Mouse (Mus musculus): ENCODE results near the gene Kmo.

The Kmo gene
- long read RNA-seq, experiment 1, partial matches to known transcripts, result 0 of 1 reads
- long read RNA-seq, experiment 1, other reads (novel, unspliced or antisense), result 0 of 1 reads
- long read RNA-seq, experiment 2, partial matches to known transcripts, result 1 of 1 reads
- long read RNA-seq, experiment 2, other reads (novel, unspliced or antisense), result 0 of 1 reads

DNA sequence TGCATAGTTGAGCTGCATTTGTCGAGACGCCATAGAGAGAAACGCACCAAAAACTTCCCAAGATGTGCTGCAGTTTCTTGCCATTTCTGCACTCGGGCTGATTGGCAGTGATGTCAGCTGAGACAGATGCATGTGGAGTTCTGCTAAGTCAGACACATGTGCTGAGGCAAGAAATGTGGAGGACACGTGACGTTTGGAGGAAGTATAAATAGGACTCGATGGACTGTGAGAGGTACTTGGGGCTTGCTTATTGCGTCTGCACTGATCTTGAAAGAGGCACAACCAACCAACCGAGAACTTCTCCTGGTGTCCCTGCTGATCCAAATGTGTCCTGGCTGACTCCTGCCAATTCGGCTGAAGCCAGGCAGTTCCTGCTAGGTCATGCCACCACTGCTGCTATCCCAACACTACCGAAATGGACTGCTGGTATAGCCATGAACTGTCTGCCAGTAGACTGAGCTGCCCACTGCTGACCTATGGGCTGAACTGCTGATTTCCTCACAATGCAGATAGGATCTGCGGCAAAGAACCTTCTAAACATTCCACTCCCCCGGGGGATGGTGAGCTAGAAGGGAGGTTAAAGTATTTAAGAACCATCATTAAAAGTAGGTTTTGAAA lies at the start of gene Kmo:
Gene Kmo, plus strand, starts transcription at position 568 of the 618 bp plus-strand sequence.
- intact Hi-C loops (cut with DNase I), result no loop called here

DNA sequence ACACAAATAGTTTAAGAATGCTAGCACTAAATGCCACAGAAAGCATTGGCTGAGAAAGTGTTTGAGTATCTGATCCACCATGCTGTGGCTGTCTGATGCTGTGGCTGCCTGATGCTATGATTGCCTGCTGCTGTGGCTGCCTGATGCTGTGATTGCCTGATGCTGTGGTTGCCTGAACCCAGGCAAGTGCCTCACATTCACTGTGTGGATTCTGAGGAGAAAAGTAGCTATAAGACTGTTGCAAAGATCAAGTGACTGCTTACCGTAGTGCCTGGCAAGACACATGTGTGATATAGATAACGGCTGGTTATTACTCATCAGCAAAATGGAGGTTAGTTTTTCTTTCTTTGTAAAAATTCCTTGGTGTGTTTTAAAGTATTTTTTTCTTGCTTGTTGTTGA lies 46.1 kb upstream of the Kmo start:
- intact Hi-C loops (cut with DNase I), result no loop called here

DNA sequence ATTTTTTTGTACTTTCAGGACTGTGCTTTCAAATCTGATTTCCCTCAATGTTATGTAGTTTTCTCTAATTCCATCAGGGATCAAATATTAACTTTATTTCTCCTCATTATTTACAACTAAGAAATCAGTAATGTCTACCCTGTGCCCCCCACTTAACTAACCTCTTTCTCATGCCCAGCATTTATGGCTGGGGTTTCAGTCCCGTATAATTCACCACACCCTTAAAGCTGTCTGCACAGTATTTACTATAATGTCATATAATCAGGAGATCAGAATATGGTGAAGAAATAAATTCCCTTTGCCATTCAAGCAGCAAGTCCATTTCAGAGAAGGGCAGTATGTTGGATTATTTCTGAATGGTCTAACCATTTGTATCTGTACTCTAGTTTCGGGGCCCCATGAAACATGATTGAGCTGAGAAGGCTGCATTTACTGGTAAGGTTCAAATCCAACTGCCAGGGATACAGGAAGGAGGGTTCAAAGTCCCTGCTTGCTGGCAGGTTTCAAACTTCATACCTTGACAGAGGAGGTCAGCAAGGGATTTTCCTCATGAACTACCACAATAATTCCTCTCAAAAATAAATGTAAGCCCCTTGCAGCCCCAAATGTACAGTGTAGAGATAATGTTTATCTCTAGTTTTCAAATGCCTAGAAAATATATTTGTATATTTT lies 41.6 kb upstream of the Kmo start:
- intact Hi-C loops (cut with DNase I), result no loop called here

DNA sequence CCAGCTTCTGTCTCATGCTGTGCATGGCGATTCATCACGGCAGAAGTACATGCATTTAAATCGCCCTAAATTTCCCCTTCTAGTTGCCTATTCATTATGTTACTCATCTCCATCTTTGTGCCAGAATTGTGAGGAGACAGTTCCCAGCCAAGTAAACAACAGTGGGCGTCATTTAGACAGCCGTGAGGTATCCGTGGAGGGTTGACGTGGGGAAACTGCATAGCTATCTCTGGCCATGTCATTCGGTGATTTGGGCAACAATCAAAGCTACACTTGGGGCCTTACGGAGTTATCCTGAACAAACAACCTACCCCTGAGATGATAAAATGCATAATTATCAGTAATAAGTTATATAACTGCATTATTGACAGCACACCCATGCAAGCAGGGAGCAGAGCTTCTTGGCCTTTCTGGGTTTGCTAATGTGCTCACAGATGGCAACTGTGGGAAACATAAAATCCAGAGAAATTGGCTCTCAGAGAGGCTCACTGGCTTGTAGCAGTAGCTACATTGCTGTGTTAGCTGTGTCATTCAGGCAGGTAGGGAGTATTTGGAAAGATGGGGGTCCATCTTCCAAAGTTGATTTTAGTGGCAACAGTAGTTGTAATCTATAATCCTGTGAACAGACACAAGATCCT lies 40.5 kb upstream of the Kmo start:
- intact Hi-C loops (cut with DNase I), result no loop called here

DNA sequence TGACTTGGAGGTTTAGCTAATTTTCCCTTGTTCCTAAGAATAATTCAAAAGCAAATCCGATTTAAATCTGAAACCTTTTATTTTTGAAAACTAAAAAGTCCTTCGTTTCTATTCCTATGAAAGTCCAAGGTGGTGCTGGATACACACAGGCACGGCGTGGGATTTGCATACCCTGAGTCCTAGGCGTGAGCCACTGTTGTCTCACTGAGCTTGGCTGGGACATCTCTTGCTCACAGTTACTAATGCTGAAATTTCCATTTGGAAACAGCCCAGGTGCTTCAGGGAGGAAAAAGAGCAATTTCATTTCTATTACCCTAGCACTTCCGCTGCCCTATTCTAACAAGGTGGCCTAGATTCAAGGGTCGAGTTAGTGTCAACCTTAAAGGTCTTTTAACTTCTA lies 39.8 kb upstream of the Kmo start:
- intact Hi-C loops (cut with DNase I), result no loop called here

DNA sequence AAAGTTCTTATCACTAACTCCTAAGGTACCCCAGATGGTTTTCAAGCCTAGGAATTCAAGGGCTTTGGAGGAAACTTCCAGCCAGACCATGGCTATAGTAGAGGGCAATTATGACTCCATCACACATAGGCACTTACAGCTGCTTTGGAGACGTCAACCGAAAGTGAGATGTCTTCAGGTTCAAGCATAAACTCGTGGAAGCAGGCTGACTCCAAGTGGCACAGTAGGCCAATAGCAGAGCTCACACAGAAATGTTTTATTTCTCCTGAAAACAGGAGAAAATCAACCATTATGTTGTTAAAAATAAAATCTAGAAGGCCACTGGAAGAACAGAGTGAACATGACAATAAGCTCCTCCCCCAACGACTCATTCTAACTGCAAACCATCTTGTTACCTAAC lies 37.4 kb upstream of the Kmo start:
- intact Hi-C loops (cut with DNase I), result no loop called here

DNA sequence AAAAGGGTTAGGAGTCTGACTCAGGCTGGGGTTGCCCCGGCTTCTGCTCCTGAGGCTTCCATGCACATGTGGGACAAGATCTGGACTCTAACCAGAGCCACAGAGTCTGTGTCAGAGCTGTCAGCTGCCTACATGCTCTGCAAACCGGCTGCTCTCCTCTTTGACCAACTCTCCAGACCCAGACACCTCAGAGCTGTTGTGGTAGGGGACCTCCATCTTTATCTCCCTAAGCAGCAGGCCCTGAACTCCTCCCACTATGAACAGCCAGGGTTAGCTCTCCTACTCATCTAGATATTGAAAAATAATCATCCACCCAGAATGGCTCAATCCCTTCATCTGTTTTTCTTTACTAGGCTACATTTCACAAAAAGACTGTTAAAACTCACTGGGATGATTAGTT lies 34.9 kb upstream of the Kmo start:
- intact Hi-C loops (cut with DNase I), result no loop called here

DNA sequence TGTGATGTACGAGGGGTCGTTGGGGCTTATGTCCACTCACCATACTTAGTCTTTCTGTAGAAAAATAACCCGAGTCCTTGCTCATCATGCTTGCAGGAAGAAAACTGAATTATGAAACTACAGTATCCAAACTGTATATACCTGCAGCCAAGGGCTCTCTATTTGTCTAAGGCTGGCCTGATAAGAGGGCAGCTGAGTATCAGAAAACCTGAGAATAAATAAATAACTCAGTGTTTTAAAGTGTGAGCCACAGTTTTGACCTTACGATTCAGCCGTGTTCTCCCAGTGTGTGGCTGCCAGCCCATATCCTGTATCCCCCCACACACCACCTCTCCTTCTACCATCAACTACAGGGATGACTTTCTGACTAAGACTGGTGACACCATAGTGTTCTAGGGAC lies 33.5 kb upstream of the Kmo start:
- intact Hi-C loops (cut with DNase I), result no loop called here

DNA sequence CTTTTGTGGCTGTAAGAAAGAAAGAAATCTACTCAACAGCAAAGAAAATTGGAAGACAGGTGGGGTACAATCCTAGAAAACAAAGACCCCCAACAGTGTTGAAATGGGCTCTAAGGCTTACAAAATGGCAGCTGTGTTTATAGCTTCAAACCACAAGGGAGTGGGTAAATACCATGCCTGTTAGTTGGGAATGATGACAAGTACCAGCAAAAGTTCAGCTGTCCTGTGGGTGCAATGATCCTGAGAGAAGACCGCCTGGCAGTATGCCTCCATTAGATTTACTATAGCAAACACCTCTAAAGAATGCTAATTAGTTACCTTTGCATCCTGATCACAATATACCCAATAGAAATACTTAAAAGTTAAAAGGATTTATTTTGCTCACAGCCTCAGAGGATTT lies 27.3 kb upstream of the Kmo start:
- intact Hi-C loops (cut with DNase I), result no loop called here

DNA sequence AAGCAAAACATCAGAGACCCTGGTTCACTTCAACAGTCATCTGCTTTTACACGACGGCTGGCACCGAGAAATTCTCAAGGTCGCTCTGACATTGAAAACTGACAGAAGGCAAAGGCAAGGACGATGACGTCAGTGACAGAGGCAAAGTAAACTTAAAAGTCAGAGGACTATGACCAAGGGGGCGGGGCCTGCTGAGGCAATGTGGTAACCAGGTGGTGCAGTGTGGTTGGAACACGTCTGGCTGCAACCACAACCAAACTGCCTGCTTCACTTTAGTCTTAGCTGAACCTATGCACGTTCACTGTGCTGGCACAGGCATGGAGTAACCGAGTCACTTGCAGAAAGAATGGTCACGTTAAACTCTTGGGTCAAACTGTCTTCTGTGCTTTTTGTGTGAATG lies 17.9 kb upstream of the Kmo start:
- intact Hi-C loops (cut with DNase I), result loop anchor here (5.0 to 10.0 kb wide), 2 partner anchors 485 to 547 kb away; no protein-coding TSS in a partner anchor

DNA sequence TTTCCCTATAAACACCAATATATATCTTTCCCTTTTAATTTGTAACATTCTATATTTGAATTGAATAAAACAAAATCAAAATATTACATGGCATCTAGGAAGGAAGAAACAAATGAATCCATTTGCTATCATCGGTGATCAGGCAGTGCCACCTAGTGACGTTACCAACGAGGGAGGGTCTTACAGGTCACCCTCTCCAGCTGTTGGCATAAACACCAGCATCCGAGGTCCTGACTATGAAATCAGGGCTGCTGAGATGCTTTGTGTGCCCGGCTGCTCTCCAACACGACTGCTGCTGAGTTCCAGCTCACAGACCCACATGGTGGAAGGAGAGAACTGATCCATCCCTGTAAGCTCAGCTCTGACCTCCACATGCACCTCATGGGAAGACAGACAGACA lies 16.8 kb upstream of the Kmo start:
- intact Hi-C loops (cut with DNase I), result loop anchor here (5.0 to 10.0 kb wide), 2 partner anchors 486 to 549 kb away; no protein-coding TSS in a partner anchor

DNA sequence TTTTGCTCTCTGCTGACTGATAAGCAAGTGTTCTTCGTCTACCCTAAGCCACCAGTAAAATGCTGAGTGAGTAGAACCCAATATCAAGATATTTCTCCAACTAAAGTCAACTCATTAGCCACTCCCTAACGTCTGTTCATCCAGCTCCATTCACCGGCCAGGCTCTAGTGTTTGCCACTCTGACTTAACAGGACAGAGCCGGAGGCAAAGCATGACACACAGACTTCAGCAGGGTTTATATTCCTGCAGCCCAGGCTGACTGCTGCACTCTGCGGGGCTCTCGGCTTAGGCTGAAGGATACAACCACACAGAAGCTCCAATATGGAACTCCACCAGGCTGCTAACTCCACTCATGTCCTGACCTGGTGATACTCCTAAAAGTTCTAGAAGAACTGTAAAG lies 12.9 kb upstream of the Kmo start:
- intact Hi-C loops (cut with DNase I), result loop anchor here (10.0 kb wide), 1 partner anchor 553 kb away; no protein-coding TSS in a partner anchor

DNA sequence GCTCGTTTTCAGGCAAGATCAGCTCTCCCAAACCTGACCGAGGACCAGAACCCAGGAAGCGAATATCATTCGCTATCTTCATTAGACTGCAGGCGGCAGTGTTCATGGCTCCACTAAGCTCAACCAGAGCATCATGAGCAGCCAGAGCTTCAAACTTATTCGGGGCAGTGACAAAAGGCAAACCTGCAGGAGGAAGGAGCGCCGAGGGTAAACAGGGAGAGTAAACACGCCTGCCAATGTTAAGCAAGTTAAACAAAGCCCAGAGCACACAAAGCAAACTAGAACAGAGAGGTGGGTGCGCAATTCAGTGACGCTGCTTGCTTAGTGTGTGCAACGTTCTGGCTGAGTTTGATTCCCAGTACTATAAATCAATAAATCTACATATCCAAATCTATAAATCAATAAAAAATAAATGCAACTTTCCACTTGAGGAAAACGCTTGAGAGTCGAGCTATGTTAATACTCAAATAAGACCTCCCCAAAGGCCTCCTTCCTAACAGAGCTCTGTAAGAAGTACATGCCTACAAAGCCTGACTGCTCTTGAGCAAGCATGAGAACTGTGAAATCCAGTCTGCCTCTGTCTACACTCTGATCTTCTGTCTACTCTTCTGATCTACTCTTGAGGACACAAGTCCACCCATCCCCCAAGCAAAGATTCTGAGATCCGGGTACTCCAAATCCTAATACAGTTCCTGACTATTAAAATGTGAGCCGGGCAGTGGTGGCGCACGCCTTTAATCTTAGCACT lies 12.2 kb upstream of the Kmo start:
- intact Hi-C loops (cut with DNase I), result loop anchor here (10.0 kb wide), 1 partner anchor 553 kb away; no protein-coding TSS in a partner anchor

DNA sequence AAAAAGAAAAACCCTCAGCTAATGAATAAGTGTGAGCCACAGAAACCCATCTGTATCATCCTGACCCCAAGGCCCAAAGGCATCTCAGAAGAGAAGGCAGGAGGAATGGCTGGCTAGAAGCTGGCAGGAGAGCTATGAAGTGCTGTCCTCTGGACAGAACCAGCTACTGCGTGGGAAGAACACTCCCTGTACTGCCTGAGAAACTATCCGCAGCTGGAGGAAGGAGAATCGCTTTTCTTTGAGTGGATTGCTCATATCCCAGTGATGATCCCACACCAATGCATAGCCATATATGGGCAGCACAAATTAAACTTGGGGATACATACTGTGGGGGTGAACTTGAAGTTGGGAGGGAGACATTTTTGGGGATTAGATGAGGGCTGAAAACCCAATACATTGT lies 11.5 kb upstream of the Kmo start:
- intact Hi-C loops (cut with DNase I), result loop anchor here (10.0 kb wide), 1 partner anchor 554 kb away; no protein-coding TSS in a partner anchor

DNA sequence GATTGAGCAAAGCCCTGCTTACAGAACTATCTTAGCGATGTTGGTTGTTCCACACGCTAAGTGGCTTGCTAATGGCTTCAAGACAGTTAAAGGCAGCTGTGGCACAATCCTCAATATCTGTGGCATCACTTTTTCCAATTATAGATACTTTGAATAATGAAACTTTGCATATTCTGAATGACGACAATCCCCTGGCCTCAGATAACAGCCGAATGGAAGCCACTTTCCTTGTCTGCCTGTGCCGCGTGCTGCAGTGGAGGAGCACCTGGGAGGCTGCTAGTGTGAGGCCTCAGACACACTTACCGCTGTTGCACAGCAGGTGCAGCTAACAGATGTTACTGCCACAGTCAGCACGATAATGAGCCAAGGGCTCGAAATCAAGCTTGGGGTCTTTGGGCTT lies 5.2 kb upstream of the Kmo start:
- intact Hi-C loops (cut with DNase I), result no loop called here

DNA sequence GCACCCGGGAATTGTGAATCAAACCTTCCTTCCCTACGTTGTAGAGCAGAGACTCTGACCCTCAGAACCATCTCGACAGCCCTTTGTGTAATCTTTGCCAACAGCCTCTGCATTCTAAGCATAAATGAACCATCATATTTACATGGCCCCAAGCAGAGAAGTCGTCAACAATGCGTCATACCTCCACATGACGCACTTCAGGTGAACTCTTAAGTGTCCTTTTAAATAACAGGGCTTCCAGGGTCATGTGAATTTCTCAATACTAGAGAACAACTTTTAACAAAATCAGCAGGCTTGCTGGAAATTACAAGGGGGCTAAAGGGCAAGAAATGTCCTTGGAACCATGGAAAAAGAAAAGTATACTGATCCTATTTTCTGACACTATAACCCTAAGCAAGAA lies 3.5 kb downstream of the Kmo start:
- intact Hi-C loops (cut with DNase I), result no loop called here

DNA sequence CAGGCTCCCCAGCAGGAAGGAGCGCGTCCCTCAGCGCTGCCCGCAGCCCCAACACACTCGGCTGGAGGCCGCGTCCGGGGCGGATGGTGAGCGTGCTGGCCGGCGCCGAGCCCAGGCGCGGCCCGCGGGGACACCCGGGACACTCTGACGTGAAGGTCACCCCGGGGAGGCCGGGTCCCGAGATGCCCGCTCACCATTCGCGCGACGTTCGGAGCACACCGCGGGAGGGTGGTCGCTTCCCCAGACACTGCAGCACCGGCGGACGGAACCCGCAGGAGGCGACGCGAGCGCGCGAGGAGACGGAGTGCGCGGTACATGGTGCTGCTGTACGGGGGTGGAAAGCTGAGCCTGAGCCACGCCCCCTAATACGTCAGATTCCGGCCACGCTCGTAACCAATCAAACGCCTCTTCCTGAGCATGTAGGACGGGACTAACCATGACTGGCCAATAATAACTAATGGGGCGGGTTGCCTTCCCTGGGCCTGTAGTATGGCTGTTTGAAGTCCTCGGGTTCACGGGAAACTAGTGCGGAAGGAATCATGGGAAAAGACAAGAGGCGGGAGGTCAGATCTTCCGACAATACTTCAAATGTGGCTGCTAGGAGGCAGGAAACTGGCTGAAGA lies 5.2 kb downstream of the Kmo start, which contains the start of gene Fh1:
Gene Fh1, minus strand, starts transcription at position 379 of the 623 bp plus-strand sequence.
- intact Hi-C loops (cut with DNase I), result loop anchor here (5.0 kb wide), 1 partner anchor 257 kb away; the partner anchor contains the start of gene Exo1

DNA sequence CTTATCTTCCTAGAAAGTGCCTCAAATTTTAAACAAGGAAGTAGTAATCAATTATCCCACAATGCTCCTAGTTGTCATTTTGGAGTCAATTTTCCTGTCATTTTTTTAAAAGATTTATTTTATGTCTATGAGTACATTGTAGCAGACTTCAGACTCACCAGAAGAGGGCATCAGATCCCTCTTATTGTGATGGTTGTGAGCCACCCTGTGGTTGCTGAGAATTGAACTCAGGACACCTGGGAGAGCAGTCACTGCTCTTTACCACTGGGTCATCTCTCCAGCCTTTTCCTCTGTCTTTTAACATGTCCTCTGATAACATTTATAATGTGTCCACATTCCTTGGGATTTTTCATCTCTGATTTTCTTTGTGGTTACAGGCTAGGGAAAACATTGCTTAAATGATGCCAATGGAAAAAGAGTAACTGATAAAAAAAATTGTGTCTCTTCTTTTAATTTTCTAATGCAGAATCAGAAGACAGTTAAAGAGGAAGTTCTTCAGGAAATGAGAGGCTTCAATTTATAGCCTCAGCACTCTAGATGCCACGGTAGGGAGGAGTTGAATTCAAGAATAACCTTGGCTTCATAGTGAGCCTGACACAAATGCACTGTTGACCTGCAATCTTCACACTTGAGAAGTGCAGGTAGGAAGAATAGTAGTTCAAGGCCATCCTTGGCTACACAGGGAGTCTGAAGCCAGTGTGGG lies 6.0 kb downstream of the Kmo start:
- intact Hi-C loops (cut with DNase I), result loop anchor here (2.0 to 5.0 kb wide), 2 partner anchors 67 to 256 kb away; partner anchors contain the start of genes Chml, Exo1 and Opn3

DNA sequence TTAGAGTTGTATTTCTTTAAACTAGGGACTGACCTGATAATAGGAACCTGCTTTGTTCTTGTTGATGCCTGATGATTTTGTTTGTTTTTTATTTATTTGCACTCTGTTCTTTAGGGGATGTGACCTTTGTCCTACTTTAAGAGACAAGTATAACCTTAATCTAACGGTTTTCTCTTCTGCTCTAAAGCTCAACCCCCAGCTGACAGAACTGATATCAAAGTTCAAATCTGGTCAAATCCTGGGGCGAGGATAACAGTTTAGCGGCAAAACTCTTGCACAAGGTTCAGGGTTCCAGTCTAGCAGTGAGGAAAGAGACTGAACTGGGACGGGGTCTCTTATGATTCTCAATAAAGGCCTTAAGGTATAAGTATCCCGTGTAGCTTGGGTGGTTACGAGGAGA lies 9.1 kb downstream of the Kmo start:
- intact Hi-C loops (cut with DNase I), result loop anchor here (5.0 kb wide), 1 partner anchor 253 kb away; the partner anchor contains the start of gene Exo1

DNA sequence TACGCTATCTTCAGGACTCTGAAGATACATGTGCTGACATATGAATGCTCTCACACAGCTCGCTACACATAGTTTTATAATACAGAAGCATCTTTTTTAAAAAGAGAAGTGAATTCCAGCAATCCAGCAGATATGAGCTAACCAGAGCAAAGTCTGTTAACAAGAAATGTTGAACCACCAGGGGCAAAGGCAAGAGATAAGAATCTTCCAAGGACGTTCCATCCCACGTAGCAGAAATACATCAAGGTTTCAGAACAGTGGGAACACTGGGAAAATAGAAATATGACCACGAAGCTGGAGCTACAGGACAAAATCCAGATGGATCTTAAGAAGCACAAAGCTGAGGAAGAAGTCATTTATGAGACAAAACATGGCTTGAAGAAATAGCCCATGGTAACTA lies 10.2 kb downstream of the Kmo start:
- intact Hi-C loops (cut with DNase I), result loop anchor here (10.0 kb wide), 1 partner anchor 234 kb away; no protein-coding TSS in a partner anchor

All from adrenal gland (tissue).